Mouse (Mus musculus): Measurements from ENCODE around the gene Nrap.

DNA sequence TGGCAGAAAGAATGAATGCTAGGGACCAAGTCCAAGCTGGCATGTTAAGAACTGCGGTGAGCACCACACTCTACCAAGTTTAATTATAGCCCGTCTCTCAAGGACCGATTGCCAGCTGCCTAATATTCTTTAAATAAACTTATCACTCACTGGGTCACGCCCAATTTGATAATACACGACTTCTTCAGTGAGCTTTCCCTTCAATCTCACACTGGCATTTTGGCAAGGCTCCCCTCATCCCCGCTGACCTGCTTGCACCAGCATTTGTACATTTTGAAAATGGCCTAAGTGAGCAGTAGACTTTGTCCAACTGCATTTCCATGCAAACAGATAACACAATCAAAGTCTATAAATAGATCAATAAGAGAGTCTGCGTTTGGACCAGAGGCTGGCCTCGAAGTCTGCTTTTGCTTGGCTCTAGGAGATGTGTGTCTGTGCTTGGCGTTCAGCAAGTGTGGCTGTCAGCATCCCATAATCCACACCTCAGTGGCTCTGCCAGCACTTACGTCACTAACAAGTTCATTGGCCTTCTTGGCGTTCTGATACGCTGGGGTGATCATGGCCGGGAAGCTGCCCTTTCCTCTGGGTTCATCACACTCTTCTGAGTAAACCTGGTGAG is 11.2 kb downstream of the Nrap start:
- TF ChIP-seq POLR2A (IDR thresholded peaks at IDR 0.05; ENCODE audit: insufficient read depth, low read depth, low read length) (no peak), CTCF (IDR thresholded peaks at IDR 0.05; ENCODE audit: insufficient read depth, low read depth, low read length) (no peak)
